Mouse (Mus musculus) heart, postnatal 25 days (tissue): ENCODE measurements at regions not wholly inside any gene's neighbourhood (a gene's known extent, or its start where the extent isn't known, plus 50 kb on each side); places are given as distances from the start of the nearest gene placed in this dataset.
A peak's percentile ranks its signal among the peaks of the same experiment; 100 is the strongest.

Experiments used
- DNase-seq: peaks from one replicate; pipeline ENCODE4 v3.0.0; 2022; ENCODE audit warnings: low spot score
- intact Hi-C: fragments of 180-260 bp; cut with DNase I; formaldehyde crosslinking; loops from one replicate; pipeline ENCODE4 v1.15.1; 2025

DNA sequence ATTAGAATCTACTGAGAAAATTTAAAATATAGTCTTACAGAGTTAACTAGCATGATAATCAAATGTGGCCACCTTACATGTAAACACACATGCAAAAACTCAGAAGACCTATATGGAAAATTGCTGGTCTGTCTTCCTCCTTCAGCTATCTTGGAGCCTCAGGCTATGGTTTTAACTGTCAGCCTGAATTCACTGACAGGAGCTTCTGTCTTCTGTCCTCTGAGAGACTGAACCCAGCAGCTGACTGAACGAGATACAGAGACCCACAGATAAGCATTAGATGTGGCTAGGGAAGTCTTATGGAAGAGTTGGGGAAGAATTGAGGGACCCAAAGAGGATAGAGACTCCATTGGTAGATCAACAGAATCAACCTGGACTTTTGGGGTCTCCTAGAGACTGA is 360.0 kb upstream of the Meox2 start:
- no peak for DNase-seq
- intact Hi-C loops: no loop called here

DNA sequence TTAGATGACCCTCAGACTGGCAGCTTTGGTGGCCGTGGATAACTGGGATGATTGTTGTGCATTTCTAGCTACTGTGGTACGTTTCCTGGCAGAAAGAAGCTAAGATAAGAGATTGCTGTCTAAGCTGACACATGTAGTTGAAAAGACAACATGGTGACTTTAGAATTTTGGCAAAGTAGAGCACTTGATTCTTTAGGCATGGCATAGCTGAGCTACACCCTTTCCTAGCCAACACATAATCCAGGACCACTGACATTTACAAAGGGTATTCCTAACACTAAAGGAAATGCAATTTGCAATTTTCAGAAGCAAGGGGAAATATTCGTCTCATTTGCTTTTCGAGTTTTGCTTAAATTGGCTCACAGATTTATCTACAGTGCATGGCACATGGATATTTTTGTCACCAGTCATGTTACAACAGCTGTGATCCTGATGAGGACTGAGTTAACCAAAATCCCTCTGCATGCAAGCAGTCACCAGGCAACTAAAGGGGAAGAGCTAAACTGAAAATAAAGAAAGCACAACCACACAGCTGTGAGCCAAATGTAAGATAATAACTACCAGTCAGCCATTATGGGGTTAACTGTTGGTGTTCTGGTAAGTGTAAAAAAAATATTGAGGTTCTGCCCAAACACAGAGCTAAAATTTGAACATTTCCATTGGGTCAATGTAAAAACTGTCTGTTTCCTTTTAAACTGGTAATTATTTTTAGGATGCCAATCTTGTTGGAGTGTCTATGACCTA is 342.9 kb upstream of the Meox2 start:
- DNase-seq: no peak
- intact Hi-C loops: no loop called here

DNA sequence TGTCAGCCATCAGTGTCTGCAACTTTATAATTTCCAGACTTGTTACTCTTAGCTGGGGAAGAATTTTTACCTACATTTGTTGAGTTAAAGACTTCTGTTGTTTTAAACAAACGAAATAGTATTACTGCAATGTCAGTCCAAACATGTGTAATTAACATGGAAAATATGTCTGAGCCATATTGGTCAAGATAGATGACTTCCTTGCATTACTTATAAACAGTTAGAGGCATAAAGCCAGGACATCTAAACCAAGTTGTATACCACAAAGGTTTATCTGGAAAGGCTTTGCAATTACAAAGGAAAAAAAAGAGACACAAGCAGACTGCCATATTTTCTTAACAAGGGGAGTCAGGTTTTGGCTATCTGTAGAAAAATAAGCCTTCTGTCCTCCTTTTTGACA is 342.2 kb upstream of the Meox2 start:
- intact Hi-C loops: no loop called here
- DNase-seq: no peak

DNA sequence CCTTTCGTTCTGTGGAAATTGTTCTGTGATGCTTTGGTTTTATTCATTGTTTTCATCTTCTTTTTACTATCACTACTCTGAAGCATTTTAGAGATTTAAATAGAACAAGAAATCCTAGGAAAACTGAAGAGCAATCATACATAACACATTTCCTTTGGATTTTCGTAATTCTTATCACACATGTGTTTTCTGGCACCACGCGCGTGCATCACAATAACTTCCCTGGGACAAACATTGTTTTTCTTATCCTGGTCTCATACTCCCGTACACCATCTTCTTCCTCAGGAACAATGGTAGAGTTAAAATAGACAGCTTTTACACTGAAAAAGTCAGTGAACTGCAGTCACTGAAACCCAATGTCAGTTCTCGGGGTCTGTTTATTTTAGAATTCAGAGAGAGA is 327.6 kb upstream of the Meox2 start:
- intact Hi-C loops: loop anchor here (5.0 to 10.0 kb wide), 3 partner anchors 63 to 234 kb away; no protein-coding TSS in a partner anchor
- DNase-seq: peak; percentile 3

DNA sequence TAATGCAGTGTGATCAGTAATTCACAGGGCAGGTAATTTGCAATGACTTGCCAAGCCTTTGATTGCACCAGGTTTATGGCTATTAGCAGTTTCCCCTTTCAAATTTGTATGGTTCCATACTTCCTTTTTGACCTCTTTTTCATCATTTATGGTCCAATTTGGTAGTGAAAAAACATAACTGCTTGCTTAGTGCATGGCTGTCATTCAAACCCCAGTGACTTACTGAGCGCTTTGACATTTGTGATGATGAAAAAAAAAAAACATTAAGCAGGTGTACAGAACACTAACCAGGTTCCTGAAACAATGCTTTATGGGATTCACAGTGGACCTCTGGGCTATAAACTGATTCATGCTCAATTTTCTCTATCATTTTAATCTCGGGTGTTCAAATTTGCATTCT is 317.5 kb upstream of the Meox2 start:
- no peak for DNase-seq
- intact Hi-C loops: no loop called here

DNA sequence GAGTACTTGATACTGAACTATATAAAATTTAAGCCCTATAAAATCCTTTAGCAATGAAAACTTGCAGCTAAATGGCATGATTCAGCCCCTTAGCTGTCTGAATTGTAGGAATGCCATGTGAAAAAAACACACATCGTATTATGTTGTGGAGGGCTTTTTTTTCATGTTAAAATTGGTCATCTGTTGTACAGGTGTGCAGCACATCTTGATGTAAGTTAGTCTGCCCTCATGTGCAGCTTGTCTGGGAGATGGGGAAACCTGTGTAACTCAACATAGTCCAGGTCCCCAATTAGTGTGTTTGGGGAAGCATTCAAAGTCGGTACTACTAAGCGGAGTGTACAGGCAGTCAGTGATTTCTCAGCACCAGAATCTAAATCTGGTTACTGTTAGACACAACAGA is 316.9 kb upstream of the Meox2 start:
- no peak for DNase-seq
- intact Hi-C loops: no loop called here

DNA sequence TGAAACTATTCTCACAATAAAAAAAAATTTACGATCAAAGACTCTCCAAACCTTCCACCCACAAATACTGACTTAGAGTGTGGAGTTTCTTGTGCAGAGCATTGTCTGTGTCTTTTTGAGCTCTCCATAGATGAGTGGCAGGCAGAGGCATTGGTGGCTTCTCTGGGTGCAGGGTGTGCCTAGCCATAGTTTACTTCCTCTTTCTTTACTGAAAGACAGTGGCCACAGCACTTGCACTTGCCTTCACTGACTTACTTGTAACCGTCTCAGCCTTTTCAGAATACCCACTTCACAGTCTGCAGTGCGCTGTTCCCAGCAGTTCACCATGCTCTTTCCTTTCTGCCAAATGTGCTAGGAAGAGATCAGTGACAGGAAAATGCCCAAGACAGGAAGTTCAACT is 316.1 kb upstream of the Meox2 start:
- intact Hi-C loops: no loop called here
- no peak for DNase-seq

DNA sequence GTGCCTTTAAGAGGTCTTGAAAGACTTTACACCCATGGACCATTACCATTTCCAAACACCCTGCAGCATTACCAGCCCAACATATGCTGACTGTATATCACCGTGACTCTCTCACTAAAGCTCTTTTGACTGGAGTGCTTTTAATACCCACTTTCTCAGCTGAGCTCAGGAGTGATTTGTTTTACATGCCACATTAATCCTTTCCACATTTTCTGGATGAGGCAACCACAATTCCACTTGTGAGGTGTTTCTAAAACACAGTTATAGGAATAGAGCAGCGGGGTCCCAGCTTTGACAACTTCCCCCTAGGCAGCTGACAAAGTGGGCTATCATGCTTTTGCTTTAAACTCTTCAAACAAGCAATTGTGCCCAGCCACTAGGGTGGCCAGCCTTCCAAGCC is 314.5 kb upstream of the Meox2 start:
- no peak for DNase-seq
- intact Hi-C loops: no loop called here

DNA sequence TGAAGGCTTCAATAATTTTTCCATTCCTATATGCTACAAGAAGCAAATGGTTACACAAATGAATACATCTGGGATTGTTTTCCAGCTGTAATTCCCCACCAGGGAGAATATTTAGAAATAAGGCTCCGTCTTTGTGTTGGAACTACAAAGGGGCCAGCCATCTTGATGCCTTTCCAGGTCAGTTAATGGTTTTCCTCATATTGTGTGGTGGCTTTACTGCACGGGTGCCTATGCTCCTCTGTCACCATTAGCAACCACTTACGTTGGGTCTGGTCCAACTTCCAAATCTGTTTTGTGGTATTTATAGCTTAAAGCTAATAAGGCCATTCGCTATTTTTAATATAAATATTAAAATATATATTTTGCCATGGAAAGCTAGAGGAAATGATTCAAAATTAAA is 312.1 kb upstream of the Meox2 start:
- no peak for DNase-seq
- intact Hi-C loops: no loop called here

DNA sequence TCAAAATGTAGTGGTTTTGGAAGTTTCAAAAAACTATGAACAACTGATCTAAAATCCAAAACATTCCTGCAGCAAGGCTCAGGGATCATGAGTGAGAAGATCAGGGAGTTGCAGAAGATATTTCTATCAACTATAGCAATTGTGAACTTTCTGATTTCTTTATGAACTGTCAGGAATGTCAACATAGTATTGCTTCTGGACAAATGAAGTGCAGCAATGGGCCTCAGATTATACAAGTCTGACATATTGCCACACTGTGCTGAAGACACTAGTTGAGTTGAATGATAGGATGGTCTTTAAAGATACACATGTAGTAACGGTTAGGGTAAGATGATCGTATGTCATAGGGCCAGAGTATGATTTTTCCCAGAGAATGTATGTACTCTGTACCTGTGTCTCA is 290.4 kb upstream of the Meox2 start:
- intact Hi-C loops: no loop called here

DNA sequence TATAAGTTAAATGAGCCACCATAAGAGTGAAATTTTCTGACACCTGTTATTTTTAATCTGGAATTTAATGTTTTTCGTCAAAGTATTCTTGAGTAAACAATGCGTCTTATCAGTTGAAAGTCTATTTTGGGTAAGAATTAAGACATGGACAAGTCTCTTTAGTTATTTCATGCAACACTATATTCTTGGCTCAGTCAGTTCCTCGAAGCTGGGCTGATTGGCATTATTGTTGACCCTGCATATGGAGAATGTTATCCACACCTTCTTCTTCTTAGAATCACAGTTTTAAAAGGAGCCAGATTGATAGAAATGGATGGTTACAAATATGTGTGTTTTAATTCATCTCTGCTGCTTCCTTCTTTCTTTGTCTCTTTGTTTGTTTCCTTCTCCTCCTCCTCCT is 289.5 kb upstream of the Meox2 start:
- no peak for DNase-seq
- intact Hi-C loops: no loop called here

More for the DNA sequence above, 290.4 kb upstream of the Meox2 start:
- no peak for DNase-seq

DNA sequence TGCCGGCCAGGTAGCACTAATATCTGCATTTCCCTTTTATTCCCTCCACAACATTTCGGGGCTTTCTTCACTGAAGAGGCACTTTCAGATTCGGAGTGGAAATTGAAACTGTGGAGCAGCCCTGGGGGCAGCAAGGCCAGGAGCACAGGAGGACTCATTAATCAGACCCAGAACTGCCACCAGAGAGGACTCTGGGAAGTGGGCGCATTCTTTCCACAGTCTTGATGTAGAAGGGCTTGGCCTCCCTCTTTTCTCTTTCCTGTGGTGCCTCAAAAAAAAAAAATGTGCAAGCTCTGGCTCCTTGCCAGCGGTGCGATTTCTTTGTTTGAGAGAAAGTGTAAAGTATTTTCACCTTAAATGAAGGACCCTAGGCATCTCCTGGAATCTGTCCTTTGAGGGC is 281.6 kb upstream of the Meox2 start:
- DNase-seq: no peak
- intact Hi-C loops: no loop called here

DNA sequence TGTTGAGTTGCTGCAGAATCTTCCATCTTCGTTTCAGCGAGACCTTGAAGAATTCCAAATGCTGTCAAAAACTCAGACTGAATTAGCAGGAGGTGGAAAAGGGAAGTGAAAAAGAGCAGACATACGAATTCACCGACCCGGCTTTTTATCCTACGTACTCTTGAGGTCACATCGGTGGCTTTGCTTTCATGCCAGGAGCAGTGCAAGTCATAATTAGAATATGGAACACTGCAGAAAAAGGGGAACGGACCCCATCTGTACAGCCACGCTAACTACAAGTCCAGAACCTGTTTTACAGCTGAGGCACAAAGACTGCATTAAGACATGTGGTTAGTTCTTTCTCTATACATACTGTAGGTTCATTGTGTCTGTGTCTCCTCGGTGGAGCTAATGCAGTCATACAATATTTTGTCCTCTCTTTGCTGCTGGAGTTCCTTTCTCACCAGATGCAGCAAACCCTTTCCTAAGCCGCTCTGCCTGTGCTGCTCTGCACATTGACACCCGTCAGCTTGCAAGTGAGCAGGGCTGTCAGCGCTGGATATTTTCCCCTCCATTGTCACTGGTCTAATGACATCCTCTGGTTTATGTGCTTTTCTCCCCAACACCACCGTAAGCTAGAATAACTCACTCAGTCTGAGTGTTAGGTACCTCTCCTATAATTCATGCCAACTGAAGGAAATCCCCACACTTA is 276.9 kb upstream of the Meox2 start:
- no peak for DNase-seq
- intact Hi-C loops: no loop called here

DNA sequence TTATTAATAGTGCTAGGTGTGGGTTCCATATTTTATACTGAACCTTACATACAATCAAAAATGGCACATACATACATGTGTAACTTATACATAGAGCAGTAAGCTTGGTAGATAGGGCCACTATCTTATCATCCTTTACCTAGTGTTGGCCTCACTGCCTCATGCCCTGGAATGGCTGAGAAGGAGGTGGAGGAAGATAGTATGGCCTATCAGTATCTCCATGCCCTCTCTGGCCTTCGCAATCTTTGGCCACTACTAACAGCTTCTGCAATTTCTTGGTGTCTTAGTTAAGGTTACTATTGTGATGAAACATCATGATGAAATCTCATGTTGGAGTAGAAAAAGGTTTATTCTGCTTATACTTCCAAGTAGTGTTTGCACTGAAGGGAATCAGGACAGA is 265.4 kb upstream of the Meox2 start:
- DNase-seq: no peak
- intact Hi-C loops: no loop called here

DNA sequence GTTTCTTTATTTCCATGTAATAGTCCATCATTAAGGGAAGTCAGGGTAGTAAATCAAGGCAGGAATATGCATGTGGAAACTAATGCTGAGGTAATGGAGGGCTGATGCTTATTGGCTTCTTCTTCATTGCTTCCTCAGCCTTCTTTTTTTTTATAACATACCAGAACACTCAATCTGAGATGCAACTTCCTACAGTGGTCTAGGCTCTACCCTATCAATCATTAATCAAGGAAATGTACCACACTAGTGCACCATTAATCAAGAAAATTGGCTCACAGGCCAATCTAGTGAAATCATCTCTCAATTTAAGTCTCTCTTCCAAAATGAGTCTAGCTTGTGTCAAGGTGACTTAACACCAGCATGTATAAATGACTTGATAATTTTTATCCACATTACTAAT is 263.2 kb upstream of the Meox2 start:
- intact Hi-C loops: no loop called here
- no peak for DNase-seq

DNA sequence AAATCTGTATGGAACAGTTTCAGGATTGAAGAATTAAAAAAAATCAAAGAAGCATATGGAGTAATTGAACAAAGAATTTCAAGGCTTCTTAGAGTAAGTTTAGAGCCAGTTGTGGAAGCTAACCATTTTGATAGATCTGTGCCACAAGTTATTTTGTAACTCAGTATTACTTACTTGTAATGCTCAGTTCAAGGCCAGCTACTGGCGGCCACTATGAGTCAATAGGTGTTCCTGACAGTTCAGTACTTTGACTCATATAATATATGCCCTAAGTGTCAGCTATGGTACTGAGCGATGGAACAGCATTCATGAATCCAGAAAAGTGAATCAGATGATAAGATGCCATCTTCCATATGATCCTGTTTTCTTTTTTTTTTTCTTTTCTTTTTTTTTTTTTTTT is 259.3 kb upstream of the Meox2 start:
- no peak for DNase-seq
- intact Hi-C loops: no loop called here

DNA sequence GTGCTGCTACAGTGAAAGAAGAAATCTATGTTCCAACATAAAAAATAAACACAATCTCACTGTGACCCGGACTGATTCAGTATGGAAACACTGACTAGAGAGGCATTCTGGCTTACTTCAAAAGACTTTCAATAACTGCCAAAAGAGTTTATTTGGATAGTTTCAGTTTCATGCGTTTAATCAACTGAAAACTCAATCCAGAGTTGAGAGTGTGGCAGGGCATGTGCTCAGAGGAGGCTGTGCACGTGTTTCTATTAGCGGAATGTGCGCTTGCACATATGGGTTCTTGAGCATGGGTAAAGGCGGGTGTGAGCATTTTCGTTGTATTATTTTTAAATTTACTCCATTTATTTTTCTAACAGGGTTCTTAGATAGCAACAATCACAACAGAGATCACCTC is 245.2 kb upstream of the Meox2 start:
- no peak for DNase-seq
- intact Hi-C loops: no loop called here

DNA sequence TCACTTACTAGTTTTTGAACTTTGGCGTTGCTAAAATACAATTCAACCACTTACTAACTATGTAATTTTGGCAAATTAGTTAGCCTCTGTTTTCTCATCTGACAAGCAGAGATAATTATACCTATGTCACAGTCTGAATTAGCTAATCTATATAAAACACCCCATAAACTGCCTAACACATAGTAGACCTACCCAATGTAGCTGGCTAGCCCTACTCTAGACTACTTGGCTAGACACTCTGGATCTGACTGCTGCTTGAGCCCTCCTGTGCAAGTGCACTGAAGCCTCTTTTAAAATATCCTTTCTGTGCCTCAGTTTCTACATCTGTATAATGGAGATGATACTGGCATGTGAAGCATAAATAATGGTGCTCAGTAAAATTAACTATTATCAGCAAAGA is 227.6 kb upstream of the Meox2 start:
- intact Hi-C loops: no loop called here
- no peak for DNase-seq

DNA sequence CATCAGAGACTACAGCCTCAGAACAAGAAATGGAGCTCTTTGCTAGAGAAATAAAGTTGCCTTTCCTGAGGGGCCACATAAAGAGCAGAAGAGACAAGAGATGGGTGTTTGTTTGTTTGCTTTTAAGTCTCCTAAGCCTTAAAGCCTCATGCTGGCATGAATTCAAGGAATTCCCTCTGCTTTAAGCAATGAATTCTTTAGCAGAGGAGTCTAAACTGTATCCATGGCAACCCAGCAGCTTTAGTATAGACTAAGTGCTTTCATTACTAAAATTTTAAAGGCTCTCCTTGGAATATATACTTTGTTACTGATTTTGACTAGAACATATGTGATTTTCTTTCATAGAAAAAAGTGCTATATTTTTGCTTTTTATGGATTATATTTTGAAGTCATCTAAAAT is 195.0 kb upstream of the Meox2 start:
- intact Hi-C loops: loop anchor here (10.0 kb wide), 1 partner anchor 129 kb away; no protein-coding TSS in a partner anchor
- no peak for DNase-seq

DNA sequence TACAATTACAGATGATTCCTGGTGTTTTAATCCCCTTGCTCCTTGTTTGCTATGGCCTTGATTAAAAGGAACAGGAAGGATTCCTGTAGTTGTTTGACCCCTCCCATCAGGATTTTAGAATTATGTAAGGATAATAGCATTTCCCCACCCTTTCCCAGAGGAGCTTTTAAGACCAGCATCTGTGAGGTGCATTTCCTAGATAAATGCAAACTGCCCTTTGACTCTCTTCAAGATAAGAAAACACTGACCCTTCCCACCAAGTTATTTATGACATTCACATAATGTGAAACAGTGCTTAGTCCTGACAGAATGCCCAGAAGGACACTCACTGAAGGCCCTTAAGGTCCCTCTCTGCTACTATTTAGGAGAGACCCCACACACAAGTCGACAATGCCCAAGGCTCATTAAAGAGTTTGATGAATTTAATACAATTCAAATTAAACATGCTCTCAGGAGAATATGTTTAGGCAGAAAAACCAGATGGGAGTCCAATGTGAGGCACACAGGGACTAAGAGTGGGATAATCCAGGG is 190.7 kb upstream of the Meox2 start:
- intact Hi-C loops: loop anchor here (2.0 to 10.0 kb wide), 3 partner anchors 97 to 190 kb away; partner anchors contain the start of gene Meox2
- DNase-seq: no peak

DNA sequence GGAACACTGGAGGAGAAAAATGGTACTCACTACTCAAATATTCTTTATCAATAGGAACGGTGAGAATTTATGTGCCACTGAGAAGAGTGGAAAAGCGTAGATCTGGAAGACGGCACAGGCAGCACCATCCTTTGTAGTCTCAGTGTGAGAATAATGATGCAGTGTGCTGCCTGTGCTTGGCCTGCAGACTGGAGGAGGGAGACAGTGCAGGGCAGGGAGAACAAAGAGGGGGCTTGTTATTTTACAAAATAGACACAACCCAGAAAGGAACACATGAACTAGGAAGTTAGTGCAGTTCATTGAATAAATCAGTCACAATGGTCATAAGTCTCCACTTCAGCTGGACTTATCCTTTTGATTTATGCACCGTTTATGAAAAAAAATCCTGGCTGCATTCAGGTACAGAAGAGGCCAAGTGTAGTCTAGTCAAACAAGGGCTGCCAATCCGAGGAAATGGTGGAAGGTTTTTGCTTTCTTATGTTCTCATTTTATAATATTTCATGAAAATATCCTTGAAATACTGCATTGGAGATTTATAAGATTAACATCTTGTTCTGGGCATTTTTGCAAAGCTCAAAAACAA is 190.0 kb upstream of the Meox2 start:
- intact Hi-C loops: loop anchor here (2.0 to 10.0 kb wide), 3 partner anchors 96 to 189 kb away; partner anchors contain the start of gene Meox2
- DNase-seq: no peak
